Mouse (Mus musculus) cortical plate, adult 2 months (tissue): ENCODE measurements around the gene Gpr83.

Source experiments
- CTCF ChIP-seq: fragments of 200-500 bp; IDR thresholded peaks from 2 replicates; pipeline ENCODE4 v1.5.1; 2011; ENCODE audit warnings: mild to moderate bottlenecking, control low read depth, low read length; ENCODE audit not compliant: insufficient read depth; ENCODE audit errors: extremely low read depth
- POLR2A ChIP-seq: fragments of 200-500 bp; IDR thresholded peaks from 2 replicates; pipeline ENCODE4 v1.6.1; 2011; ENCODE audit warnings: mild to moderate bottlenecking, low read length, control low read depth; ENCODE audit not compliant: insufficient read depth; ENCODE audit errors: extremely low read depth

GRCm38 (mm10) chr9:14866957-14867356 lies 6.9 kb downstream of the Gpr83 start:
- TF ChIP-seq POLR2A (no peak), CTCF (peak; percentile 81)
